Mouse (Mus musculus): ENCODE data around the gene Anp32a.
A peak's percentile ranks its signal among the peaks of the same experiment; 100 is the strongest.

Anp32a gene

DNA sequence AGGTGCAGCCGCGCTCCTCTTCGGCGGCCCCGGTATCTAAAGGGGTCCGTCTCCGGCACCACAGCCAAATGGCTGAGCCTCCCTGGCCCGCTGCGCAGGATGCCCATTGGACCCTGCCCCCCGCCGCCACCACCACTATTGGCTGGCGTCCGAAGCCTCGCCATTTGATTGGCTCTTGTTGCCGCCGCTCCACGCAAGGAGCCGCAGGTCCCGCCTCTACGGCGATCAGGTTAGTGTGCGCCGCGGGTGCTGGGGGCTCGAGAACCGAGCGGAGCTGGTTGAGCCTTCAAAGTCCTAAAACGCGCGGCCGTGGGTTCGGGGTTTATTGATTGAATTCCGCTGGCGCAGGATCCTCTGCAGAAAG, at the start of gene Anp32a:
Gene Anp32a (plus strand): TSS at position 171 of the 364 bp plus-strand sequence.
- DNase-seq (ENCODE audit: low spot score), result peak; percentile 97

DNA sequence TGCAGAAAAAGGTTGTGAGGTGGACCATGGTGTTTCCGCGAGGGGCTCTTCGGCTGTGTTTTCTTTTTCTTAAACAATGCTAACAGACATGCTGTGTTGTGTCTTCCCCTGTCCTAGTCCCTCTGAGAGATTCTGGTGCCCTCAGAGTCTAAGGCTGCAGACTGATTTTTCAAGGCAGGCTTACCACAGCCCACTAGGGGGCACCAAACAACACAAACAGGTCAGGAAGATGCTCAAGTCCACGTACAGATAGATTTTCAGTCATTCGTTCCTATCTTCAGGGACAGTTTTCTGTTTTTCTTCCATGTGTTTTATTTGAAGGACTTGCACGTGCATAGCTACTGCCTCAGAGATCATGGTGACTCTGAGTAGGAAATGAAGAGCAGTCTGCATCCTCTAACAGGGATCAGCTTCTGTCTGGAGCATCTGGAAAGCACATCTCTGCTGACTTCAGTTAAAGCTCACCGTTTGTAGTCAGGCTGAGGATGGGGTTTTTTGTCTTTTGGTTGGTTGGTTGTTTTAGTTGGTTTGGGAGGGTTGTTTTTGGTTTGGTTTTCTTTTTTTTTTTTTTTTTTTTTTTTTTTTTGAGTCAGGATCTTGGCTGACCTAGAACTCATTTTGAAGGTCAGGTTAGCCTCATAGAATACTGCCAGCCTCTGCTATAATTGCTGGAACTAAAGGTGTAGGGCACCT, 45.9 kb upstream of the Anp32a start:
- peak; percentile 62 for DNase-seq (ENCODE audit: low spot score)

DNA sequence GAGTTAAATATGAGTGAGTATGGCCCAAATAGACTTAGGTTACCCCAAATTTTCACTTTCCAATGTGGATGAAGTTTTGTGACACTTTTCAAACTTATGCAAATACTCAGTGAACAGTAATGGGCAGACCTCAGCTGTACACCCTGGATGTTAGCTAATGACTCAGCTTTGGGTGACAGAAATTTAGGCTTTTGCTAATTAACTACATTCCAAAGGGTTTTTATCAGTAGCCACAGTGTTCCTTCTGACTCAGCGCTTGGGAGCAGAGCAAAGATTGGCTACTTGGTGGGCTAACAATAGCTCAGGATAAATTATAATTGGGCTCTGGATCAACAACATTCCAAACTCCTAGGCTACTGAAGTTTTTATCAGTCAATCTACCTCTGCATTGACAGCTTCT, 44.2 kb upstream of the Anp32a start:
- no peak for DNase-seq (ENCODE audit: low spot score)

DNA sequence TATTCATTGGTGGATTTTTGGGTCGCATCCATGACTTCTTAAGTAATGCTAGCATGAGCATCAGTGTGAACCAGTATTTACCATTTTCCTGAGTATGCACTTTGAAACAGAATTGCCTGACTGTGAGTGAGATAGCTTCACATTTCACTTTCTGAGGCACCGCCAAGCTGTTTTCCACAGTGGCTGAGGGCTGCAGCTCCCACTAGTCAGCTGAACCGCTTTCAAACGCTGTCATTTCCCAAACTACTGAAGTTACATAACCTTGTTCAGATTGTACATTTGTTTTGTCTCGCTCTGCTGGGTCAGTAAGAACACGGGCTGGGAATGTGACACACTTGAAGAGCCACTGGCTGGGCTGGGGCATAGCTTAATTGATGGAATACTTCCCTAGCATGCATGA, 25.5 kb upstream of the Anp32a start:
- DNase-seq (ENCODE audit: low spot score), result no peak

DNA sequence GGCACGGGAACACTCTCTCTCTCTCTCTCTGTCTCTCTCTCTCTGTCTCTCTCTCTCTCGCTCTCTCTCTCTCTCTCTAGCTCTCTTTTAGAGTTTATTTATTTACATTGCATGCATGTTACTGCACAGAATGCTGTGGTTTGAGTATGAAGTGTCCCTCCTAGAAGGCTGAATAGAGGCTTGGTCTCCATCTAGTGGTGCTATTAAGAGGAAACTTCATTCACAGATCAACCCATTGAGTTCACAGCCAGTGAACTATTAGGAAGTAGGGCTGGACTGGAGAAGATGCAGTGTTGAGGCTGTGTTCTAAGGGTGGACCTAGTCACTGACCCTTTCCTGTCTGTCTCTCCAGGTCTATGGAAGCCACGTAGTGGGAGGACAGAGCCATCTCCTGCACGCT, 22.4 kb upstream of the Anp32a start:
- no peak for DNase-seq (ENCODE audit: low spot score)

DNA sequence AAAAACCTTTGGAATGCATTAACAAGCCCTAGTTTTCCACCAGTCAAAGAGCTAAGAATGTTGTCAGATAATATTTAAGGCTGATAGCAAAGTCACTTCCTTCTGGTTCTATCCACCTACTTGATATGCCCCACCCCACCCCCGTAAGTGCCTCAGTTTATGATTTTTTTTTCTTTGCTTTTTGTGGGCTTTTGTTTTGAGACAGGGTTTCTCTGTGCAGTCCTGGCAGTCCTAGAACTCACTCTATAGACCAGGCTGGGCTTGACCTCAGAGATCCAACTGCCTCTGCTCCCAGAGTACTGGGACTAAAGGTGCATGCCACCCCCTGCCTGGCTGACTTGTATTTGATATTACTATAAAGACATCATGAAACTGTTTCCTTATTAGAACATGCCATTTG, 17.3 kb upstream of the Anp32a start:
- DNase-seq (ENCODE audit: low spot score), result no peak

DNA sequence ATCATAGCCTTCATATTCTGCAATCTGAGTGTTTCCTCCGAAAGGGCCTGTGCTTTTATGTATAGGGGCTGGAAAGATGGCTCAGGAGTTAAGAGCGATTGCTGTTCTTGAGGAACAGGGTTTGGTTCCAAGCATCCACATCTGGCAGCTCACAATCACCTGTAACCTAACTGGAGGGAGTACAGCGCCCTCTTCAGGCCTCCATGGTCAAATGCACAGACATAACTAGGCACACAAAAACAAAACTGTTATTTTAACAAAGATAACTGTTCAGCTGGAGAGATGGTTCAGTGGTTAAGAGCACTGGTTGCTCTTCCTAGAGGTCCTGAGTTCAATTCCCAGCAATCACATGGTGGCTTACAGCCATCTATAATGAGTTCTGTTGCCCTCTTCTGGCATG, 15.1 kb upstream of the Anp32a start:
- DNase-seq (ENCODE audit: low spot score), result no peak

DNA sequence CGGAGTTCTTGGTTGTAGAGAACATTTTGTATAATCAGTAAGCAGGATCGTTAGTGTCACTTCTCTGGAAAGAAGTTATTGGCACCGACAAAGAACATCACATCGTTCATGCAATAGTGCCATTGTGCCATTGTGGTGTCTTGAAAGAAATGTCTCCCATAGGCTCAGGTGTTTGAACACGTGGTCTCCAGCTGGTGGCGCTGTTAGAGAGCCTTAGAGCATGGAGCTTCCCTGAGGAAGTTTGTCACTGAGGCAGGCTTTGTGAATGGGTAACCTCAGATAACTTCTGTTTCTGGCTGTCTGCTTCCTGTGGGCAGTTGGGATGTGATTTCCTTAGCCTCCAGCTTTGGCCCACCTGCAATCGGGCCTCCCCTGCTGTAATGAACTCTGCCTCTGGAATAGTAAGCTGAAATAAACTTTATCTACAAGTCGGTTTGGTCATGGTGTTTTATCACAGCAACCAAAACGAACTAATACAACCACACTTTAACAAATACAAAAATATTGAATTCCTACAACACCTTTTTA, 6.7 kb upstream of the Anp32a start:
- no peak for DNase-seq (ENCODE audit: low spot score)

DNA sequence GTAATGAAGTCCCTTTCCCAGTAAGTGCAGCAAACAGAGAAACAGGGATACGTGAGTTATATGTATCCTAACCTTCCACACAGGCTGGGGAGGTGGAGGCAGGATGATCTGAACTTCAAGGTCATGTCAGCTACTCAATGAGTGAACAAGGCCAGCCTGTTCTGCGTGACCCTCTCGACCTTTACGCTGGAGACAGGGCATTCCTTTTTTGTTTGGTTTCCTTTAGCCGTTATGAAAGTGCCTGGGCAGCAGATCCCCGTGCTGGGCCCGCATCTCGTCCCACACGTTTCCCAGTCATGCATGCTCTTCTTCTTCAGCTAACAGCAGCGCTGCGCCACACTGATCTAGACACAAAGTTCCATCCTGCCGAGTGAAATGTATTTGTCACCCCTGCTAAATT, 5.7 kb upstream of the Anp32a start:
- no peak for DNase-seq (ENCODE audit: low spot score)

DNA sequence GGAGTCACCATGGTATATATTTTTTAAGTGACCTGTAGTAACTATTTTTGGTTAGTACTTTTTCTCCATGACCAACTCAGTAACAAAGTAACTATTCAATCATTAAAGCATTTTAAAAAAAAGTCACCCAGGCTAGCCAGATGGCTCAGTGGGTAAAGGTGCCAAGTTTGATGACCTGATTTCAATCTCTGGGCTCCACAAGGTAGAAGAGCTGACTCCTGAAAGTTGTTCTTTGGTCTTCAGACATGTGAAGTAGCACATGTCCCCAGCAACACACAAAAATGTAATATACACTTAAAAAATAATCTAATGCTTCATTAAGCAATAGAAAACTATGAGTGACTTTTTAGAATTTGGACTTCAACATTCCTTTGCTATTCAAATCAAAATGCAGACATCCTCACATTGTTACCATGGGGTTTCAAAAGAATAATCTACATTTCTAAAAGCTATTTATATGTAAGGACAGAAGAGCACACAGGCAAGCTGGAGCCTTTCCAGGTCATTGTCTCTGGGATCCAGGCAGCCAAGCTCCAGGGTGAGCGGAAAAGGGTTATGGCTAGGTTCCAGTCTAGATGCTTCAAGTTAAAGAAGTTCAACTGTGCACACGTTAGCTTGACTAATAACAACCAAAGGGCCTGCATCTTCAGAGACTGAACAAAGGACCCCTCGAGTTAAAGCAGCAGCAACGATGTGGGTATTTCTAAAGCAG, 3.0 kb upstream of the Anp32a start:
- DNase-seq (ENCODE audit: low spot score), result no peak

DNA sequence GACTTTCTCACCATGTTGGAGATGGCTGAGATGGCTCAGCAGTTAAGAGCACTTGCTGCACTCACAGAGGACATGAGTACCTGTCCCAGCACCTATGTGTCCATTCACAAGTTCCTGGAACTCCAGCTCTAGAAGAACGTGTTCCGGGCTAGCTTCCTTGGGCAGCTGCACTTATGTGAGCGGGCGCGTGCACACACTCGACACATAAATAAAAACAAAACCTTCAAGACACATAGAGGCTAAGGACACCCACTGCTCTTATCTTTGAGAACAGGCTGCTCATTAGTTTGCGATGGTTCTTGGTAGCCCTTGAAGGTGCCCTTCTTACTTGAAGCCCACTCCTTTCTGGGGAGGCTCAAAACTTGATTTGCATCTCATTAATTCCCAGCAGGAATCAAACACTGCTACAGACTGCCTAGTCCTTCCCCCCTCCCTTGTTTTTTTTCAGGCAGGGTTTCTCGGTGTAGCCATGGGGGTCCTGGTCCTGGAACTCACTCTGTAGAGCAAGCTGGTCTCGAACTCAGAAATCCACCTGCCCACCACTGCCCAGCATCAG, 2.4 kb upstream of the Anp32a start:
- no peak for DNase-seq (ENCODE audit: low spot score)

DNA sequence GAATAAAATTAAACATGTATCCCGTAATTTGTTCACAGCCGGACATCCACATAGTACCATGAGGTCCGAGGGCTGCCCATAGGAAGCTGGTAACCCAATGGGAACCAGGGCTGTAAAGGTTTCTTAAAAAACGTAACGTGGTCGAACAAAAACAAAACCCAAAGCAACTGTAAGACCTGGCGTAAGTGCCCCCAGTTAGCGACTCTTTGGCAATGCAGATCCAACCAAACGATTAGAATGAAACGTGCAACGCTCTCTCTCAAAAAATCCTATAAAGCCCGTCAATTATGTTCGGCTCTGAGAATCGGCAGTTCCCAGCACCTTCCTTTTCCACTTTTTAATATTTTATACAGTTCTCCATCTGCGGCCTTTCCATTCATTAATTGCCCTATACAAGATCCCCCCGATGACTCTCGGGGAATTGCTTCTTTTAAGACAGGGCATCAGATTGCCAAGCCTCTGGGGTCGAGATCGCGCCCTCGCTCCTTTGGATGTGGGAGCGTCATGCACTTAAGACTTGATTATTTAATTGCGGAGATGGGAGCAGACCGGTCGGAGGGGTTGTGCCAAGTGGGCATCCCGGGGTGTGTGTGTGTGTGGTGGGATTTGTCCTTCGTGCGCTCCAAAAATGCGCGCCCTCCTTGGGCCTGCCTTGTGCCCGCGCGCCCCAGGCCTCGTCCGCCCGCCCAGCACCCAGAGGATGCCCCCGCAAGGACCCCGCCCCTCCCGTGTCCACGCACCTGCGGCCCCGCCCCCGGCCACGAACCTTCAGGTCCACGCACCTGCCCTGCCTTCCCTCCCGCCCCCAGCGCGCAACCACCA, 581 bp upstream of the Anp32a start:
- no peak for DNase-seq (ENCODE audit: low spot score)

DNA sequence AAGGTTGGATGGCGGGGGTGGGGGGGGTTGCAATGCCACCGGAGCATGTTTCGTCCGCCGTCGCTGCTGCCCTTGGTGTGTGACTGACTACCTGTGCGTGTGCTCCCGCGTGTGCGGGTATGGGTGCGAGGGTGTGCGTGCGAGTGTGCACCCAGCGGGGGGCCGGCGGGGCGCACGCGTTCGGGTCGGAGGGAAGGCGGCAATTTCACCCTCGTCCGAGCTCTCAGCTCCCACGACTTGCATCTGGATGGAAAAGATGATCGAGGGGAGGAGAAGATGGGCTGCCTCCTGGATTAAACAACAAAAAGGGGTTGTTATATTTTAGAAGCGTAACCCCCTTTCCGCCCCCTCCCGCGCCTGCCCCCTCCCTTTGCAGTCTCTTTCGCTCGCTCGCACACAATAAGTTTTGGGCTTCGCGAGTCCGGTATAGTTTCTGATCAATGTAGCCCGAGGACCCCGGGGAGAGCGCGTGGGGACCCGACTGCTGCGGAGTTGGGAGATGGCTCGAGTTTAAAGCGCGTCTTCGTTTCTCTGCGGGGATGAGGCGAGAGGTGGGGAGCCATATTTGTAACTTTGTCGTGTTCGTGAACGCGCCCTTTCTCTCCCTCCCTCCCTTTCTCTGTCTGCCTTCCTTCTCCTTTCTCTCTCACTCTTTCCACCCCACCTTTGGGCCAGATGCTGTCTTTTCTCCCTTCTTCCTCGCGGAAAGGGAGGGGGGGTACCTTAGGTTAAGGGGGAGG, 778 bp downstream of the Anp32a start:
- DNase-seq (ENCODE audit: low spot score), result no peak

DNA sequence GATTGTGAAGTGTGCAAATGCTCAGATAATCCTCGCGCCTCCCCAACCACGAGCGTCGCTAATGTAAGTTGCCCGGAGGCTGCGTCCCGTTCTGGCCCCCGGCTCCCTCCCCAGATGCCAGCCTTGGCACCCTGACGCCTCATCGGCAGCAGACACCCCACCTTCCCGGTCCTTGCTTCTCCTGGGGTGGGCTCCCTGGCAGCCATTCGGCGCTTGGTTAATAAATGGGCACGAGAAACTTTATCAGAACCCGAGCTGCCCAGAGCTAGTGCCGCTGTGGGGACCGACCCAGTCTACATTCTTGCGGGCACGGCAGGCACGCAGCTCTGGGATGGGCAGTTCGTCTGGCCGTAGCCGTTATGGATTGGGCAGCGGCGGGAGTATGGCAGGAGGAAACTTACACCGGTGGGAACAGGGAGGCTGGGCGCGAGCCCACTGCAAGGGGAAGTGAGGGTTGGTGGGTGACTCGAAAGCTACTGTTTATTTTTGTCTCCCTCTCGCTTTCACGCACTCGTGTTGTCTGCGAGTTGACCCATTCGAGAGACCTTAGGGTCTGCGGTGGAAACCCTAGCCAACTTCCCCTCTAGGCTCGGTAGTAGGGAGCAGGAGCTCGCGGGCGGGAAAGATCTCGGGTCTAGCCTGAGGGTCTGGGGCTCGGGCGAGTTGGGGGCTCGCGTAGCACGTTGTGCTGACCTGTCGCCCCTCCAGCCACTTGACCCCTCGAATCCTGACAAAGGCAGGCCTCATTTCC, 1.5 kb downstream of the Anp32a start:
- DNase-seq (ENCODE audit: low spot score), result no peak

DNA sequence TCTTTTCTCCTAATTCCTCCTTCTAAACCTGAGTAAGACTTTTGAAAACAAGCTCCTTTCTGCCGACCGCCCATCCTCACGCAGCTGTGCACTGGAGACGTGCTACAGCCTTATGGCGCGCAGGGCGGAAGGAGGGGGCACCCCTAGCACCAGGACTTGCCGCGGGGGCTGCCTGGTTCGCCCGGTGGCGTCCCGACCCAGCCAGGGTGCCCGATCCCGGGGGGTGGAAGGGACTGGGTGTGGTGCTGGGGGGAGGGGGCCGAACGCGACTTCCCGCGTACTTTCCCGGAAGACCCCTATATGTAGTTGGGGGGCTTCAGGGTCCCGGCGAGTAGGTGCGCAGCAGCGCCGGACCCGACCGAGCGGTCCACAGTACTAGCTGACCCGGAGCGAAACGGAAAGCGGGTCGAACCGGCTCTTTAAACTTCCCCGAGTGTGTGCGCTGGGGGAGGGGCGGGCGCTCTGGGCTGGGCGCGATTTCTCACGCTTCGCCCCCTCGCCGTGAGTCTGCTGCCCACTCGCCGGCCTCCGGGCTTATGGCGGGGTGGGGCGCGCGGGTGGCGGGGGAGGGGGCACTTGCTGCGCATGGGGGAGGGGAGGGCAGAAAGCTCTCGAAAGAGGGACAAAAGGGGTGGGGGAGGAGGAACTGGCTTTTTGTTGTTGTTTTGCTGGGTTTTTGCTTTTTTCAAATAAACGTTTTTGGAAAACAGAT, 2.3 kb downstream of the Anp32a start:
- DNase-seq (ENCODE audit: low spot score), result peak; percentile 81

DNA sequence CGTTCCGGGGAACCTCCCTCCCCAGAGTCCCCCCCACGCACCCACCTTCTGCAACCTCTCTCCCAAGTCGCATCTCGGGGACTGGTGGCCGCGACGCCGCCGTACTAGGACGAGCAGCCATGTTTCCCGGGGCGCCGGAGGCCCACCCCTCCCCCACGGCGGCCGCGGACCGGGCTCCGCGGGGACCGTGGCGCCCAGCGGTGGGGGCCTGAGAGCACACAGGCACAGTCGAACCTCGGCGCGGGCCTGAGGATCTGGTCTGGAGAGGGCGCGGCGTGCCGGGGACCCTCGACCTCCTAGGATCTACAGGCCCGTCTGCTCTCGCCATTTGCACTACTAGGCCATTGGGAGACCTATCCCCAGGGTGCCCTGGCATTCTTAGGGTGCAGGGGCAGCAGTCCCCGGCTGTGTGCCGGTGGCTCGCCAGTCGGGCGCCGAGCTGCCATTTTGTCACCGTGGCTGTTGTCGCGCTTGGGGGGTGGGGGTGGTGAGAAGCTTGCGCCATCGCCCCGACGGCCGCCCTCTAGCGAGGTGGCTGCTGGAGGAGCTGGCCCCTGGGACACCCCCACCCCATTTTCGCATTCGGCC, 2.9 kb downstream of the Anp32a start:
- peak; percentile 72 for DNase-seq (ENCODE audit: low spot score)

DNA sequence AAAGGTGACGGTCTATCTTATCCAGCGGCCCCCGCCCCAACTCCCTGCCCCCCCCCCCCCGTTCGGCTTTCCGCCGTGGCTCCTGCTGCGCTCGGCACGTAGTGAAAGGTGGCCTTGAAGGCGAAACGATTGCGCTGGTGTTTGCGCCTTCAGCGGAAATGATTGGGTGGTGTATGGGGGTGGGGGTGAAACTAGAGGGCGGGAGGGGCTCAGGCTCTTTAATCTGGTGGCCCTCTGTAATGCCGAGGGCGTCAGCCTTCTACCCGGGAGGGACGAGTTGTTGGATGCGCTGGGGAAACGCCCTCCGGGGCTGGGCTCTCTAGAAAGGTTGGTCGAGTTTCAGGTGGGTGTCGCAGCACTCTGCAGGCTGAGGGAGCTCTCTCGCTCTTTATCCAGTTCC, 3.5 kb downstream of the Anp32a start:
- peak; percentile 88 for DNase-seq (ENCODE audit: low spot score)

DNA sequence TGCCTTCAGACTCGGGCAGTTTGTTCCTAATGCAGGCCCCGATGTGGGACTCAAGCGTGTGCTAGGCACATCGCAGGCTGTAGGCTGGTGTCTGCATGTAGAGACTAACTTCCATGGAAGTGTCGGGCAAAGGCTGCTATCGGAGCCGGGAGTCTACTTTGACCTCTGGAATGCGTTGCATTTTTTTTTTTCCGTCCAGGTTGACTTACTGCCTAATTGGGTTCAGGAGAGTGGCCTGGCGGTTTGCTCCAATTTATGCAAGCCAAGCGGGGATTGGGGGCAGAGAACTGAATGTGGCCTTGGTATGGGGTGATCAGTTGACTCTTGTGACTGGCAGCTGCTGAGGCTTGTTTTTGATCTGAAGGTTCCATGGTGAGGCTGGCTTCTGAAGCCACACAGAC, 4.0 kb downstream of the Anp32a start:
- DNase-seq (ENCODE audit: low spot score), result peak; percentile 60

DNA sequence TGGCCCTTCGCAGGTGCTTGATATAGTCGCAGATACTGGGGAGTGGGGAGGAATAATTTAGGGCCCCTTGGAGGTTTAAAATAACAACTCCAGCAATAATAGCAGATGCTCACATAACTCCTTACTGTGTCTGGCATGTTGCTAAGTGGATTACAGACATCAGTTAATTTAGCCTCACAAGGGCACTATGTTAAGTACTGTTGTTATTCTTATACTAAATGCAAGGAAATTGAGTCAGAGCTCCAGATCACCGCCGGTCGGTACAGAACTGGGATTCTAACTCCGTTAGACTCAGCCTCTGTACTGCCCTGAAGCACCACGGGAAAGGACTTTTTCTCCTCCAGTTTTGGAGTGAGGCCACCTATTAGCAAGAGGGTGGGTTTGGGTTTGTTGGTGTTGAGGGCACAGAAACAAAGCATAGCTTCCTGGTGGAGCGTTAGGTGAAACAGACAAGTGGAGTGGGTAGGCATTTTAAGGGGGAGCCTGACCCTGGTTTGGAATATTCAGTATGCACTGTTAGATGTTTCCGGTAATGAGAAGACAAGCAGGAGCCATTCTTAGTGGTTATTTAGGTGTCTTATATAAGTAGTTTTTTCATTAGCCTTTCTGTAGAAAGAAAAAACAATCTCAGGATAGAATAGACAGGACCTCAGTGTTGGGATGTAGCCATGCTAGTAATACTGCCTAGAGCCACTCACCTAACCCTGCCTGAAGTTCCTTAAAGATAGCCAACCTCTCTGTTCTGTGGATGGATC, 4.7 kb downstream of the Anp32a start:
- no peak for DNase-seq (ENCODE audit: low spot score)

DNA sequence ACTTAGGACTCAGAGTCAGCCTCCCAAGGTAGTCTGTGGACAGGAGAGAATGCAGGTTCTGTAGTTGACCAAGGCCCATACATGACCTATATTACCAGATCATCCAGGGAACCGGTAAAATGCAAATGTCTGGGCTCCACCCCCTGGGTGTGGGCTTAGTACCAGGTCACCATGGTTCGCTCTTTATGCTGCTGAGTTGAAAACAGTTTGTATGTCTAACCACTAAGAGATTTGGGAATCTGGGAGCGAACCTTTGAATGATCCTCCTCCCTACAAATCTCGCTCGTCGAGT, 5.2 kb downstream of the Anp32a start:
- no peak for DNase-seq (ENCODE audit: low spot score)

Data from yolk sac, embryonic 10.5 days (tissue).